10 mouse cellular contexts compared by ENCODE assay signal in genomic region chr12:99550629-99551028, GRCm38 (mm10). TPM values are rescaled to one million over a fixed set of nuclear protein-coding genes. Genes with fewer than 3 reads are reported as not detected.
DNase-seq lines count a peak whose midpoint lies in the region; ATAC-seq and TF ChIP-seq lines count a peak whose summit lies in the region.
"Had no signal": no experiment of that assay in that cellular context is flagged by ENCODE, and none has a peak within 500 bp of the region (broad histone marks: within the 10 kb centered on the region; RNA-seq: fewer than 3 reads in every experiment).

No protein-coding gene starts in this region.

- no peak for TF ChIP-seq EP300 in CH12.LX (IDR thresholded peaks at IDR 0.05; ENCODE audit: low read length)

- H3K36me3 ChIP-seq in kidney, adult 2 months (ENCODE audit: control insufficient read depth, insufficient read depth, low read length): no peaks in the 10 kb centered on the region
- no peaks in the 10 kb centered on the region for H3K36me3 ChIP-seq in kidney, embryonic 14.5 days (ENCODE audit: control insufficient read depth, insufficient read depth, low read length)
- H3K36me3 ChIP-seq in CH12.LX (replicated peaks in 1 of 2; ENCODE audit: control insufficient read depth in 1 of 2, insufficient read depth in 1 of 2, low read length in 1 of 2): peaks cover 11 to 35% of the 10 kb centered on the region in 2 experiments
- H3K36me3 ChIP-seq in forebrain, embryonic 11.5 days (ENCODE audit: control insufficient read depth, insufficient read depth, low read length): no peaks in the 10 kb centered on the region
- 0 out of 2 replicates have a peak, but pooled peaks cover 11% of the 10 kb centered on the region for H3K36me3 ChIP-seq in heart, embryonic 10.5 days
- H3K36me3 ChIP-seq: liver, embryonic 15.5 days had no signal

- H3K4me1 ChIP-seq in kidney, adult 2 months (ENCODE audit: control insufficient read depth, insufficient read depth, low read length): no peaks in the 10 kb centered on the region
- H3K4me1 ChIP-seq in kidney, embryonic 14.5 days (ENCODE audit: control insufficient read depth, insufficient read depth, low read length): no peaks in the 10 kb centered on the region
- H3K4me1 ChIP-seq in CH12.LX (ENCODE audit: control insufficient read depth in 1 of 2, insufficient read depth in 2 of 2): peaks cover 10 to 32% of the 10 kb centered on the region in 2 experiments
- no peaks in the 10 kb centered on the region for H3K4me1 ChIP-seq in forebrain, embryonic 11.5 days (replicated peaks; ENCODE audit: control insufficient read depth, insufficient read depth, low read length)
- H3K4me1 ChIP-seq in heart, embryonic 10.5 days: peaks cover 10% of the 10 kb centered on the region; the same call in 1 of the 2 replicates

- H3K79me2 ChIP-seq in CH12.LX (replicated peaks; ENCODE audit: control insufficient read depth, extremely low read depth, insufficient read depth, poor library complexity, severe bottlenecking): peaks cover 16% of the 10 kb centered on the region; the same call in 1 of the 2 replicates

- no peak for ATAC-seq in kidney, embryonic 14.5 days (ENCODE audit: low FRiP score, low TSS enrichment)
- ATAC-seq in forebrain, embryonic 11.5 days (replicated peaks; ENCODE audit: low FRiP score): no peak

- H3K4me3 ChIP-seq in kidney, adult 2 months (ENCODE audit: insufficient read depth, low read depth, low read length): no peak overlapping the region
- H3K4me3 ChIP-seq in kidney, embryonic 14.5 days (ENCODE audit: low read length): no peak overlapping the region
- H3K4me3 ChIP-seq in CH12.LX (replicated peaks in 1 of 3; ENCODE audit: low read depth in 2 of 3, low read length in 2 of 3, poor library complexity in 1 of 3): no peak overlapping the region
- no peak overlapping the region for H3K4me3 ChIP-seq in forebrain, embryonic 11.5 days (ENCODE audit: low read depth, low read length)
- no peak overlapping the region for H3K4me3 ChIP-seq in heart, embryonic 10.5 days
- H3K4me3 ChIP-seq: liver, embryonic 15.5 days had no signal

- no peak overlapping the region for H3K9ac ChIP-seq in kidney, embryonic 14.5 days (ENCODE audit: low read depth, low read length)
- H3K9ac ChIP-seq in CH12.LX (ENCODE audit: insufficient read depth, low read depth): no peak overlapping the region
- H3K9ac ChIP-seq in forebrain, embryonic 11.5 days (ENCODE audit: low read length): no peak overlapping the region
- H3K9ac ChIP-seq: liver, embryonic 15.5 days had no signal

- H3K27me3 ChIP-seq in kidney, adult 2 months (replicated peaks; ENCODE audit: control insufficient read depth, insufficient read depth, low read length): no peaks in the 10 kb centered on the region
- no peaks in the 10 kb centered on the region for H3K27me3 ChIP-seq in kidney, embryonic 14.5 days (ENCODE audit: control insufficient read depth, insufficient read depth, low read length)
- H3K27me3 ChIP-seq in CH12.LX (replicated peaks): no peaks in the 10 kb centered on the region
- no peaks in the 10 kb centered on the region for H3K27me3 ChIP-seq in forebrain, embryonic 11.5 days (ENCODE audit: control insufficient read depth, insufficient read depth, low read length)
- H3K27me3 ChIP-seq in heart, embryonic 10.5 days (ENCODE audit: insufficient read depth, poor library complexity, severe bottlenecking): no peaks in the 10 kb centered on the region
- H3K27me3 ChIP-seq: liver, embryonic 15.5 days had no signal

- WGBS in kidney, adult 2 months: 76% methylated on average over 8 of the region's 8 CpGs
- WGBS in kidney, embryonic 14.5 days: 78% methylated on average over 8 of the region's 8 CpGs
- WGBS in forebrain, embryonic 11.5 days: 66% methylated on average over 8 of the region's 8 CpGs
- 61% methylated on average over 8 of the region's 8 CpGs for WGBS in heart, embryonic 10.5 days

- DNase-seq in kidney, adult 2 months: no peak
- DNase-seq in 416B (ENCODE audit: low read depth) (peak; percentile 44), CH12.LX (ENCODE audit: extremely low read depth) (peak; percentile 33)
- DNase-seq in induced T-regulatory cell, adult 2 months (ENCODE audit: low read depth): peak; percentile 68
- no peak for DNase-seq in forebrain, embryonic 11.5 days (ENCODE audit: low spot score)
- no peak for DNase-seq in heart, embryonic 10.5 days (ENCODE audit: low spot score)
- no peak for DNase-seq in c-Kit-positive CD71-positive TER-119-positive erythroid progenitor cells, embryonic 14.5 days (ENCODE audit: low spot score)
- DNase-seq: cerebellum, adult 9-10 months had no signal

- dilution Hi-C loops in CH12.LX (cut with MboI; ENCODE audit: extremely low pct_ligation_motif_present, extremely low pct_unique_long_range_greater_than_20kb, low sequenced_read_pairs): no loop called here

- TF ChIP-seq RAD21 in CH12.LX (IDR thresholded peaks at IDR 0.05; ENCODE audit: low read depth, low read length): peak; percentile 48

- in situ Hi-C loops in CH12.LX (cut with MboI; ENCODE audit: low pct_ligation_motif_present, low pct_unique_long_range_greater_than_20kb, low sequenced_read_pairs): loop anchor here (10.0 kb wide), 1 partner anchor 366 kb away; no protein-coding TSS in a partner anchor

- no peak overlapping the region for H3K27ac ChIP-seq in kidney, adult 2 months (ENCODE audit: insufficient read depth, low read depth, low read length)
- H3K27ac ChIP-seq in kidney, embryonic 14.5 days (ENCODE audit: low read depth, low read length): no peak overlapping the region
- H3K27ac ChIP-seq in CH12.LX (ENCODE audit: insufficient read depth, low read depth): no peak overlapping the region
- H3K27ac ChIP-seq in forebrain, embryonic 11.5 days (ENCODE audit: low read depth, low read length): no peak overlapping the region
- H3K27ac ChIP-seq in heart, embryonic 10.5 days: no peak overlapping the region
- H3K27ac ChIP-seq: liver, embryonic 15.5 days had no signal

- no peak for TF ChIP-seq POLR2A in kidney, adult 2 months (IDR thresholded peaks at IDR 0.05; ENCODE audit: low read depth, low read length)
- no peak for TF ChIP-seq POLR2A in CH12.LX (IDR thresholded peaks at IDR 0.05; ENCODE audit: low read depth, low read length)

- no peak overlapping the region for H3K4me2 ChIP-seq in kidney, embryonic 14.5 days (replicated peaks; ENCODE audit: low read depth, low read length)
- H3K4me2 ChIP-seq in CH12.LX (ENCODE audit: insufficient read depth, low read depth, poor library complexity, severe bottlenecking): no peak overlapping the region
- H3K4me2 ChIP-seq in forebrain, embryonic 11.5 days (ENCODE audit: low read depth, low read length, severe bottlenecking): no peak overlapping the region
- H3K4me2 ChIP-seq: liver, embryonic 15.5 days had no signal

- peak; percentile 37 for TF ChIP-seq CTCF in kidney, adult 2 months (conservative IDR thresholded peaks at IDR 0.05; ENCODE audit: insufficient read depth, insufficient read length, low read depth, low read length)
- peak in 1 of 2 experiments; percentile 55; a peak in 2 of 4 replicates for TF ChIP-seq CTCF in CH12.LX (conservative IDR thresholded peaks at IDR 0.05 in 1 of 2, IDR thresholded peaks at IDR 0.05 in 1 of 2; ENCODE audit: low read depth in 2 of 2, low read length in 2 of 2)

- no peaks in the 10 kb centered on the region for H3K9me3 ChIP-seq in kidney, embryonic 14.5 days (ENCODE audit: control insufficient read depth, low read length)
- no peaks in the 10 kb centered on the region for H3K9me3 ChIP-seq in CH12.LX (replicated peaks; ENCODE audit: low read length)
- H3K9me3 ChIP-seq in forebrain, embryonic 11.5 days (ENCODE audit: control insufficient read depth, low read length): no peaks in the 10 kb centered on the region
- no peaks in the 10 kb centered on the region for H3K9me3 ChIP-seq in heart, embryonic 10.5 days
- H3K9me3 ChIP-seq: liver, embryonic 15.5 days had no signal

TF ChIP-seq in CH12.LX, 34 proteins besides CTCF, POLR2A, EP300 and RAD21:
- TF ChIP-seq JUN (IDR thresholded peaks at IDR 0.05; ENCODE audit: insufficient read depth, low read depth, low read length) (no peak), NRF1 (IDR thresholded peaks at IDR 0.05; ENCODE audit: low read depth, low read length) (peak; percentile 58), SMC3 (IDR thresholded peaks at IDR 0.05; ENCODE audit: low read depth, low read length) (peak; percentile 70), BHLHE40 (IDR thresholded peaks at IDR 0.05; ENCODE audit: low read depth, low read length) (peak; percentile 42; the same call in 1 of the 2 replicates)

RNA-seq across cellular contexts. Expression of gene Foxn3, which starts 12.8 kb away (rescaled TPM):
- 28.0 and 28.6 TPM in 2 replicates for polyA plus RNA-seq in kidney, adult 2 months (2012; rRNA removed)
- 70.2 and 81.3 TPM in 2 replicates for polyA plus RNA-seq in kidney, embryonic 14.5 days (2014; fragmentation: Nextera tagmentation; extraction: Ambion mirVana)
- total RNA-seq in CH12.LX (2012; rRNA removed): 21.1 and 26.8 TPM in 2 replicates
- 9.7 and 10.0 TPM in 2 replicates for total RNA-seq in CH12.LX (2014; rRNA removed)
- 11.0 and 12.5 TPM in 2 replicates for polyA plus RNA-seq in CH12.LX (2012; ENCODE audit: insufficient read length, low read depth)
- 87.3 and 91.9 TPM in 2 replicates for polyA plus RNA-seq in forebrain, embryonic 11.5 days (2014; fragmentation: Nextera tagmentation; extraction: Ambion mirVana)
- 60.5 and 65.2 TPM in 2 replicates for polyA plus RNA-seq in heart, embryonic 10.5 days (2016; fragmentation: Nextera tagmentation; extraction: Ambion mirVana)

Comparison
In these comparisons a context has a peak if more than half of its experiments do, and no peak if none do; other contexts are left out.
1. DNase-seq: peak in 416B (single experiment), CH12.LX (single experiment) and induced T-regulatory cell, adult 2 months (single experiment); none in kidney, adult 2 months (single experiment), forebrain, embryonic 11.5 days (single experiment), heart, embryonic 10.5 days (single experiment) and c-Kit-positive CD71-positive TER-119-positive erythroid progenitor cells, embryonic 14.5 days (single experiment).